Mouse (Mus musculus): ENCODE data around the gene Olfr492.

The Olfr492 gene

DNA sequence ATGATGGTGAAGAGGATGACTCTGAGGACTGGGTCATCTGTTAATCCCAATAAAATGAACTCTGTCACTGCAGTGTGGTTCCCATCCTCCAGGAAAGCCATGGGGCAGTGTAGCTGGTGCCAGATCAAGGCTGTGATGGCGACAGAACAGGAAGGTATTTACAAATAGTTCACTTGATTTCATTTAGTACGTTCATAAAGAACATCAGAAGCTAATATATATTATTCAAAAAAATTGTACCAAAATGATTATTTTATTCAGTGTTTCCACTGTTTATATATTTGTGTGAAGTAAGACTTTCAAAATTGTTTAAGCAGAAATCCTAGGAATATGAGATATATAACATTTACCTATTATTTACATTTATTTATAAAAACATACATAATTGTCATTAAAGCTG, at the start of gene Olfr492:
Olfr492 (minus strand) TSS at position 101 of the 400 bp plus-strand sequence.
- no peak for DNase-seq

DNA sequence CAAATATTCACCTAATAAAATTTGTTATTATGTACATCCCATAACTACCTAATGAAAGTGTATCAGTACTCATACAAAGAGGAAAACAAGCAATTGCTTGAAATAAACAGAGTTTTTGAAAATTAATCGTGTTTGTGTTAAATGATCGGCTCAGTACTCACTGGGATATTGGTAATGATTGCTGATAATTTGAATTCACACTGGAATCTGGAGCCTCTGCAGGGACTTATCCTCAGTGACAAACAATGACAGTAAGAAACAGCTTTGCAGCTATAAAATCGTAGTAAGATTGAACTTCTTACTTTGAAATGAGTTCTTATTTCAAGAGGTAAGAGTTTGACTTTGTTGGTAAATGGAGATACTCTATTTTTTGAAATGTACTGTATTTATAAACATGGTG, 41.6 kb upstream of the Olfr492 start, which contains the start of gene Olfr494:
Olfr494 (plus strand) TSS at position 301 of the 400 bp plus-strand sequence.
- no peak for DNase-seq

DNA sequence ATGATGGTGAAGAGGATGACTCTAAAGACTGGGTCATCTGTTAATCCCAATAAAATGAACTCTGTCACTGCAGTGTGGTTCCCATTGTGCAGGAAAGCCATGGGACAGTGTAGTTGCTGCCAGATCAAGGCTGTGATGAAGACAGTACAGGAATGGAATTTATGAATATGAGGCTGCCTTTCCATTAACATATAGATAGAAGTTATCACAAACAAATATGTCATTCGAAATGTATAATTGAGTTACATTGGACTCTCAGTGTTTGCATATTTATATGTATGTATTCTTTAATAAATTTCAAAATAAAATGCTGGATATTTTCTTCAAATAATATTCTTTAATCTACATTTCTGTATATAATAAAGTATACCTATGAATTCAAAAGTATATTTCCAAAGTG, 23.4 kb upstream of the Olfr492 start, which contains the start of gene Olfr493:
Olfr493 (minus strand) TSS at position 101 of the 400 bp plus-strand sequence.
- no peak for DNase-seq

DNA sequence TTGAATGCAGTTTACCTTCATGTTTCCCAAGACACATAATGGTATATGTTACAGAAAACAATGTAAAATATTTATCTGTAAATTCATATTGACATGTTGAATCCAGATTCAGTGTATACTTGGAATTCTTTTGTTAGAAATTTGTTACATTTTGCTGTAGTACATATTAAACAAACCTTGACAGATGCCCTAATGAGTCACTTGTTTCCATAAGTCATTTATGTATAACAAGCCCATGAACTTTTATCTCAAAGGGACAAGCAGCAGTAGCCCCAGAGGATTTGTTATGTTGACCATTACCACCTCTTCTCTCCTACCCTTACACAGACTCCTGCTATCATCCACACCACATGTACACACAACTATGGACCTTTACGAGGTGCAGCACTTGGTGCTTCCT, 10.3 kb downstream of the Olfr492 start, which contains the start of gene Olfr491:
Olfr491 (plus strand) TSS at position 301 of the 400 bp plus-strand sequence.
- no peak for DNase-seq

DNA sequence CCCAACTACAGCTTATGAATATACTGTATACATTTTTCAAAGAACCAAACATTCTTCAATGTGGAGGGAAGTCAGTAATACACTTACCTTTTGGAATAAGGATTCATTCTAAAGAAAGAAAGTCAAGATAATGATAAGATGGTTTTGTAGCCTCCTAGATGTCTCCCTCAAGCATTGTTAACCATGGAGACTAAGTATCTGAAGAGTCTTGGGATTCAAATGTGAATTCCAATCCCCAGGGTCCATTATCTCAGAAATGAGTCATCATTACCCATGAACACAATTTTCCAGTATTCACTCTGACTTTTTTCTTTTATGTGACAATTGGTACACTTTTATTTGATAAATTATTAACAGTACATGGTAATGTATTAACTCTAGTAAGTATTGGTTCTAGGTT, 34.6 kb downstream of the Olfr492 start, which contains the start of gene Olfr490:
Olfr490 (minus strand) TSS at position 101 of the 400 bp plus-strand sequence.
- no peak for DNase-seq

All from thymus, postnatal 25 days (tissue).